Mouse (Mus musculus): Measurements from ENCODE around the gene Foxo6. TPM values are rescaled to one million over a fixed set of nuclear protein-coding genes. Genes with fewer than 3 reads are reported as not detected.

Foxo6 gene
- total RNA-seq, 2 experiments from 2014 or later = 36.3 to 37.4 TPM

- peak in 1 of 2 experiments; percentile 62 for DNase-seq (ENCODE audit: extremely low spot score in 1 of 2, low spot score in 1 of 2)
Observed at GRCm38 (mm10) chr4:120259356-120260181, 27.6 kb downstream of the Foxo6 start.

- DNase-seq (ENCODE audit: extremely low spot score in 1 of 2, low spot score in 1 of 2) = peak; percentile 63 to 70
Observed at GRCm38 (mm10) chr4:120248800-120249261, 38.3 kb downstream of the Foxo6 start.

- no peak for DNase-seq (ENCODE audit: extremely low spot score in 1 of 2, low spot score in 1 of 2)
Observed at GRCm38 (mm10) chr4:120247412-120247811, 39.7 kb downstream of the Foxo6 start.

DNA sequence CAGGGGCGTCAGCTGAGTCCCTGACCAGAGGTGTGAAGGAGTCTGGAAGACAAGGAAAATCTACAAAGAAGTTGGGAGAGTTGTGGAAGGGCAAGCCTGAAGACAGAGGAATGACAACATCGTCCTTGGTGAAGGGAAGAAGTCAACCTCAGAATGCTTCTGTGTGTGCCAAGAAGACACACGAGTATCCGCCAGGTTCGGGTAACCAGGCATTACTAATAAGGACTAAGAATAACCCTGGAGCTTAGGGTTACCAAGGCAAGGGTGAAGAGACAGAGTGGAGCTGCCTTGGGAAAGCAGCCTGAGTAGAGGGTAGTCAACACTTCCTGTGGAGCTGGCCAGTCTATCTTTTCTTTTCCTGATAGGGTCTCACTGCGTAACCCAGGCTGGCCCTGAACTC is 41.1 kb downstream of the Foxo6 start:
- DNase-seq (ENCODE audit: extremely low spot score in 1 of 2, low spot score in 1 of 2) = no peak

DNA sequence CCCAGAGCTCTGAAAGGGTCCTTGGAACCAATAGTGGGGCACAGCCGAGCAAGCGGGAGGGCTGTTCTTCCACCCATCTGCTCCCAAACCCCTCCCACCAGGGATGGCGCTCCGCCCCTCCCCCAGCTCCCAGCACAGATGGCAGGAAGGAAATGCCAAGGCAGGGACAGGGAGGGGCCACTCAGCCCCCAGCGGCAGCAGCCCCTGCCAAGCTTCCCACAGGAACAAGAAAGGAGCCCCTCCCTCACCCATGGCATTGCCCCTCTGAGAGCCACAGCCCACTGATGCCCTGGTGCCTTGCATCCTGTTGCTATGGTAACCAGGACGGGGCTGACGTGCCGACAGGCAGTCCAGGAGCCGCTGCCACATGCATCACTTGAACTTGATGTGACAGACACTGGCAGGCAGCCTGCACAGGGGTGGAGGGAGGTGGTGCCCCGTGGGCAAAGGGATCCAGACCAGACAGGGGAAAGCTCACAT is 44.3 kb downstream of the Foxo6 start:
- DNase-seq (ENCODE audit: extremely low spot score in 1 of 2, low spot score in 1 of 2) = peak; percentile 78 to 80

DNA sequence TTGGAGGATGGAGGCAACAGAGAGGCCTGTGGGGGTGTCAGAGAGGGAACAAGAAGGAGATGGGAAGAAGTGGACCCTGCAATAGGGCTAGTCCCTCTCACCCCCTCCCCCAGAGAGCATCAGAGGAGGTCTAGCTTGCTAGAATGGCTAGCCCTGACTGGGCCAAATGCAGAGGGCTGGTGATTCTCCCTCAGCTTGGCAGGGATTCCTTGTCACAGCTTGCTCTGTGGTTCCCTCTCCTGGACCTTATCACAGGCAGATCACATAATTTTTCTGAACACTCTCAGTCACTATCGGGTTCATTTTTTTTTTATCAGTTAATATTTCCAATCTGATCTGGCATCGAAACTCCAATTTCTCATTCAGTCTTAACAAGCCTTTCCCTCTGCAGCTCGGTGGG is 46.0 kb downstream of the Foxo6 start:
- no peak for DNase-seq (ENCODE audit: extremely low spot score in 1 of 2, low spot score in 1 of 2)

DNA sequence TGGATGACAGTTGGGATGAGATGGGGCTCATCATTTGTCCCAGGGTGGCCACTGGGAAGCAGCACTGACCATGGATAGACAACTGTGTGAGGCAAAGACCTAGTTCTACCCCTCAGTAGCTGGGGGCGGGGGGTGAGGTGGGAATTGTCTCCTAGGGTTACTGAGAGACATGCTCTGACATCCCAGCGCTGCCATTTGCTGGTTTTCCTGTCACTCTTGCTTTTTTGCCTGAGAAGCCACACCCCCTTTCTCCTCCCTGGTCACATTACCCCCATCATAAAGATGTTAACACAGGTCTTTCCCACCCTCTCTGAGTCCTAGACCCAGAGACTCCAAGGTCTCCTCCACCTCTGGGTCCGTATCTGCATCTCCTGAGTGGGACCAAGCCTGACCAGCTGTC is 47.7 kb downstream of the Foxo6 start:
- DNase-seq (ENCODE audit: extremely low spot score in 1 of 2, low spot score in 1 of 2) = no peak

DNA sequence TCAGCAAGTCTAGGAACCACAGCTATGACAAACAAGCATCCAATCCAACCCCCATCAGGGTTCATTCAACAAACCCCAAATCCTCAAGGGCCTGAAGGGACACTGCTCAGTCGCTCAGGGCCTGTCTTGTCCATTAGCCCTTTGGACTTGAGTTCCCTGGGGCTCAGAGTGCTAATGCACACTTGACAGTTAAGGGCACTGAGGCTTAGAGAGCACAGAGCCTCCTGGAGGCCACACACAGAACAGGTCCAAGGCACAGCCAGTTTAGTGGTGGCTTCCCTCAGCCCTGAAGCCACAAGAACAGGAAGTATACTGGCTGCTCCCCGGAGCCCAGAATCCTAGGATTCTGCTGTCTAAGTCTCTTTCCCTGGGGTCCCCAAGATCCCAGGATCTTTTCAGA is 53.9 kb downstream of the Foxo6 start:
- no peak for DNase-seq (ENCODE audit: extremely low spot score in 1 of 2, low spot score in 1 of 2)

DNA sequence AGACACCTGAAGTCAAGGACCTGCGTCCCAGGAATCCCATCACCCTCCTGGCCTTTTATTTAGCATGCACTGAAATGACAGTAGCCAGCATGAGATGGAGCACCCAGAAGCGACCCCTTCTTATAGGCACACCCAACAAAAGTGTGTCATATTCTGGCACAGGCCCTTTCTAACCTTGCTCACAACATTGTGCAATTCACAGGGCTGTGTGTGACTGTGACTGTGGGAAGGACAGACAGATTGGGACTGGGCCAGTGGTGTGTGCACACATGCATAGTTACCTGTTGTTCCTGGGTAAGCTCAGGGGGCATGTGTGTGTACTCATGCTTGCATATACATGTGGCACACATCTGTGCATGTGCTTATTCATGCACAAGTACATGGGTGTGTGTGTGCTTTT is 54.6 kb downstream of the Foxo6 start:
- DNase-seq (ENCODE audit: extremely low spot score in 1 of 2, low spot score in 1 of 2) = no peak

- DNase-seq (ENCODE audit: extremely low spot score in 1 of 2, low spot score in 1 of 2) = no peak
Observed at GRCm38 (mm10) chr4:120231982-120232381, 55.2 kb downstream of the Foxo6 start.

GRCm38 (mm10) chr4:120230256-120230649 is 56.9 kb downstream of the Foxo6 start:
- DNase-seq (ENCODE audit: extremely low spot score in 1 of 2, low spot score in 1 of 2) = peak in 1 of 2 experiments; percentile 63

GRCm38 (mm10) chr4:120229505-120230255 is 57.5 kb downstream of the Foxo6 start:
- no peak for DNase-seq (ENCODE audit: extremely low spot score in 1 of 2, low spot score in 1 of 2)

DNA sequence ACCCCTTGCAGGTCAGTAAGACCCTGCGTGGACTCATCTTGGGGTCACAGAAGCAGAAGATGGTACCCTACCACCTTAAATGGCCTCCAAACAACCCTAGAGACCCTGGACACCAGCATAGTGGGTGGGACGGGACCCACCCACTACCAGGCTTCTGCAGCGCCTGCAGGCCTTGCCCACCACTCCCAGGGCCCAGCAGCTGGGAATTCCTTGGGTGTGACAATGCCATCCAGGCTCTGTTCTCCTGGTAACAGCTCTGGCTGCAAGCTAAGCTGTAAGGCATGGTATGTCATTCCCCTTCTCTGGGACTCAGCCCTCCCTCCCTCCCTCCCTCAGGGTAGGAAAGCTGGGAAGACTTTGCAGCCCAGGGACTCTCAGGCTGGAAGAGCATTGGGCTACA is 58.5 kb downstream of the Foxo6 start:
- no peak for DNase-seq (ENCODE audit: extremely low spot score in 1 of 2, low spot score in 1 of 2)

GRCm38 (mm10) chr4:120227224-120227623 is 59.9 kb downstream of the Foxo6 start:
- DNase-seq (ENCODE audit: extremely low spot score in 1 of 2, low spot score in 1 of 2) = no peak

DNA sequence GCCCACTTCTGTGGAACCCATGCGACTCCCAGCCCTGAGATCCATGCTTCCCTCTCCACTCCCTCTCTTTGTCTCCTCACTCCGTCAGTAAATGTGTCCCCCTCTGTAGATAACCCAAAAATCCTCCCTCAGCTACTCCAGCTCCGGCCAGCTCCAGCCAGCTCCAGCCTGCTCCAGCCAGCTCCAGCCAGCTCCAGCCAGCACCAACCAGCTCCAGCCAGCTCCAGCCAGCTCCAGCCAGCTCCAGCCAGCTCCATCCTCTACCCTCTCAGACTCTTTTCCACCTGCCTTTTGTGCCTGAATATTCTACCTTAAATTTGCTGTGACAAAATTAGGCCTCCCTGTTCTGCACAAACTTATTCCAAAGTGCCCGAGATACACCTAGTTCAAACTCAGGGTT is 60.5 kb downstream of the Foxo6 start:
- no peak for DNase-seq (ENCODE audit: extremely low spot score in 1 of 2, low spot score in 1 of 2)

DNA sequence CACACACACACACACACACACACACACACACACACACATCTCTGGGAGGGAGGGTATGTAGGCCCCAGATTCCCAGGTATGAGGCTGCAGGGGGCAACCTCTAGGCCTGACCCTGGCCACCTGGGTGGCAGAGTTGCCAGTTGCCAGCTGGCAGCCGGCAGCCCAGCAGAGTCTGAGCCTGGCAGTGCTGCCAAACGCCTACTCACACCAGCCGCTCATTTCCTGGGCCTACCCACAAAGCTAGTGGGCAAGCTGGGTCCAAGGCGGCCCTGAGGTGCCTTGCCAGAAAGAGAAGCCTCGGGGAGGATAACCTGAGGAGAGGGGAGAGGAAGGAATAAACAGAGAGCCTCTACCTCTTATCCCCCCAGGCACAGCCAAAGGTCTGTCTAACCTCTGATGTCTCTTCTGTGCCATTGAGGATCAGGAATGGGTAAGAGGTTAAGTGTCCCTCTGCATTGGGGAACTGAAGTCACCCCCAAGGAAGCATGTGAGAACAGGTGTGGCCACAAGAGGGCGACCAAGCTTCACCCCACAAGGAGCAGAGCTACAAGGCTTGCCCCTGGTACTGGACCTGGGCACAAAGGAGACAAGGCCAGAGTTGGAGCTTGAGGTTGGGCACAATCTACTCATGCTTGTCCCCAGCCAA is 61.9 kb downstream of the Foxo6 start:
- peak; percentile 59 to 82 for DNase-seq (ENCODE audit: extremely low spot score in 1 of 2, low spot score in 1 of 2)

GRCm38 (mm10) chr4:120223805-120224204 is 63.3 kb downstream of the Foxo6 start:
- DNase-seq (ENCODE audit: extremely low spot score in 1 of 2, low spot score in 1 of 2) = no peak

DNA sequence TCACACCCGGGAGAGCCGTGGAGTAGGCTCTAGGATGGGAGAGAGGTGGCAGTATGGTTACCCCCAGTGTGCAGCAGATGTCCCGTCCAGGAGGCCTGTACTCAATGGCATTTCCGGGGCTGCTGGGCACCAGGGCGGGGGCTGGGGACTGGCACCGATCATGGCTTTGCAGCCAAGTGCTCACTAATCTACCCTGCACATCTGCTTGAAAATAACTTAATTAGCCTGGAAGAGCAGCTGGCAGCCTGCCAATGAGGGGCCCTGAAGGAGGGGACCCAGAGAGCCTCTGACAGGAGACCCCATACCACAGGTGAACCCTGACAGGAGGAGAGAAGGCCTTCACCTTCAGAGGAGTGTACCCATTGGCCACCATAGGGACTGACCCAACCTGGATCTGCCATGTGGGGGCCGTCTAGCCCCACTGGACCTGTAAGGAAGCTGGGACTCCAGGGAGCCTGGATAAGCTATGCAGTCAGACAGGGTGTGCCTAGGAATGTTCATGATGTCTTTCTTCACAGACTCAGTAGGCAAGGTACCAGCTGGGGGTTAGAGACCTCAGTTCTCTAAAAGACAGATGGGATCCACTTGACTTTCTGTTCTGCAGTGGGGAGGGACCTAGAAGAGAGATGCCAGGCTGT is 63.9 kb downstream of the Foxo6 start:
- DNase-seq (ENCODE audit: extremely low spot score in 1 of 2, low spot score in 1 of 2) = no peak

DNA sequence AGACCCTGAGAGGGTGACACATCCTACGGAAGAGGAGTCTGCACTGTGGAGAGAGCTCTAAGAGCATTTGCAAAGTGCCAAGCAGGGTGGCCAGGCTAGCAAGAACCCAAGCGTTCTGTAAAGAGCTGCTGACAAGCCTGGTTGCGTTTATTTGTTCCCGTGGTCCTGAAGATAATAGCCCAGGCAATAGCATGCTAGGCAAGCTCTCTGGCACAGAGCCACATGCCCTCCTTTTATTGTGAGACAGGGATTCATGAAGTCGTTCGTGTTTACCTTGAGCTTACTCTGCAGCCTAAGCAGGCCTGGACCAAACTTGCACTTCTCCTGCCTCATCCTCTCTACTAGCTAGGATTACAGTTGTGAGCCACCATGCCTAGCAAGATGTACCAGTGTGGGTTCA is 65.4 kb downstream of the Foxo6 start:
- no peak for DNase-seq (ENCODE audit: extremely low spot score in 1 of 2, low spot score in 1 of 2)

GRCm38 (mm10) chr4:120218878-120219277 is 68.3 kb downstream of the Foxo6 start:
- no peak for DNase-seq (ENCODE audit: extremely low spot score in 1 of 2, low spot score in 1 of 2)

All from layer of hippocampus, postnatal 25 days (tissue).